In the genomic region with DNA sequence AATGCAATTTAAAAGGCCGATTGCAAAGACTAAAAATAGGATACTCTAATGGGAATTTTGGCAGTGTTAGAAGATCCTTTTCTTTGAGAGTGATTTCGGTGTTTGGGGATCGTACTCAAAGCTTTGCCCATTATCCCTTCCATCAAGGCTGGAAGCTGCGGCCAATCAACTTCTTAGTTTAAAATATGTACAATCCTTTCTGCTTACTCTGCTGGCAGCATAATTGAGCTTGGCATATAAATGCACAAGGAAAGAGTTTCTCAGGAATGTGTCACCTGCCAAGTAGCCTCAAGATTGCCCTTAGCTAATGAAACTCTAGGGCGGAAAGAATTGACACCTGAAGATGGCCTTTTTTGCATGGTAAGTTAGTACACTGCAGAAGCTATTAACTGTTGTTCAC, we compare ENCODE assay signal across 7 mouse cellular contexts. TPM values are rescaled to one million over a fixed set of nuclear protein-coding genes. Genes with fewer than 3 reads are reported as not detected.
DNase-seq lines count a peak whose midpoint lies in the region; ATAC-seq and TF ChIP-seq lines count a peak whose summit lies in the region.

No protein-coding gene starts in this region.

- no peaks in the 10 kb centered on the region for H3K36me3 ChIP-seq in neural tube, embryonic 11.5 days (ENCODE audit: control insufficient read depth, insufficient read depth, low read length)
- no peaks in the 10 kb centered on the region for H3K36me3 ChIP-seq in forebrain, embryonic 11.5 days (ENCODE audit: control insufficient read depth, insufficient read depth, low read length)
- no peaks in the 10 kb centered on the region for H3K36me3 ChIP-seq in limb, embryonic 14.5 days (ENCODE audit: control insufficient read depth, insufficient read depth, low read length)
- no peaks in the 10 kb centered on the region for H3K36me3 ChIP-seq in stomach, embryonic 15.5 days

- peak overlapping the region; percentile 57 for H3K4me2 ChIP-seq in neural tube, embryonic 11.5 days (ENCODE audit: low read depth)
- H3K4me2 ChIP-seq in forebrain, embryonic 11.5 days (ENCODE audit: low read depth, low read length, severe bottlenecking) = peak overlapping the region; percentile 62
- H3K4me2 ChIP-seq in limb, embryonic 14.5 days (replicated peaks; ENCODE audit: low read depth, low read length, severe bottlenecking) = peak overlapping the region; percentile 59
- H3K4me2 ChIP-seq in stomach, embryonic 15.5 days = peak overlapping the region; percentile 55

- H3K27me3 ChIP-seq in neural tube, embryonic 11.5 days (ENCODE audit: control insufficient read depth, insufficient read depth, low read length) = no peaks in the 10 kb centered on the region
- H3K27me3 ChIP-seq in forebrain, embryonic 11.5 days (ENCODE audit: control insufficient read depth, insufficient read depth, low read length) = no peaks in the 10 kb centered on the region
- H3K27me3 ChIP-seq in limb, embryonic 14.5 days (ENCODE audit: control insufficient read depth, insufficient read depth, low read length) = no peaks in the 10 kb centered on the region
- no peaks in the 10 kb centered on the region for H3K27me3 ChIP-seq in stomach, embryonic 15.5 days (replicated peaks)

- WGBS in neural tube, embryonic 11.5 days = 20% methylated on average over 5 of the region's 5 CpGs
- 16% methylated on average over 5 of the region's 5 CpGs for WGBS in forebrain, embryonic 11.5 days
- 5% methylated on average over 5 of the region's 5 CpGs for WGBS in limb, embryonic 14.5 days
- WGBS in stomach, embryonic 15.5 days = 10% methylated on average over 5 of the region's 5 CpGs

- peak overlapping the region; percentile 37 for H3K9ac ChIP-seq in neural tube, embryonic 11.5 days (ENCODE audit: low read length)
- peak overlapping the region; percentile 72 for H3K9ac ChIP-seq in forebrain, embryonic 11.5 days (ENCODE audit: low read length)
- H3K9ac ChIP-seq in limb, embryonic 14.5 days (ENCODE audit: low read depth, low read length, severe bottlenecking) = peak overlapping the region; percentile 72
- peak overlapping the region; percentile 86; the same call in 1 of the 2 replicates for H3K9ac ChIP-seq in stomach, embryonic 15.5 days

- ATAC-seq in neural tube, embryonic 11.5 days (ENCODE audit: insufficient read depth, low FRiP score, low TSS enrichment) = no peak
- ATAC-seq in forebrain, embryonic 11.5 days (replicated peaks; ENCODE audit: low FRiP score) = no peak
- ATAC-seq in limb, embryonic 14.5 days (ENCODE audit: low FRiP score, low read depth) = no peak
- no peak for ATAC-seq in stomach, embryonic 15.5 days (ENCODE audit: insufficient read depth, low FRiP score, low read depth)

- peak overlapping the region; percentile 72 for H3K4me3 ChIP-seq in neural tube, embryonic 11.5 days (ENCODE audit: low read depth, low read length)
- H3K4me3 ChIP-seq in forebrain, embryonic 11.5 days (ENCODE audit: low read depth, low read length) = peak overlapping the region; percentile 73
- H3K4me3 ChIP-seq in limb, embryonic 14.5 days (replicated peaks; ENCODE audit: low read length) = peak overlapping the region; percentile 71
- H3K4me3 ChIP-seq in stomach, embryonic 15.5 days (replicated peaks) = peak overlapping the region; percentile 85

- no peaks in the 10 kb centered on the region for H3K9me3 ChIP-seq in neural tube, embryonic 11.5 days (ENCODE audit: control insufficient read depth, low read length)
- H3K9me3 ChIP-seq in forebrain, embryonic 11.5 days (ENCODE audit: control insufficient read depth, low read length) = no peaks in the 10 kb centered on the region
- H3K9me3 ChIP-seq in limb, embryonic 14.5 days (ENCODE audit: control insufficient read depth, low read length) = no peaks in the 10 kb centered on the region
- no peaks in the 10 kb centered on the region for H3K9me3 ChIP-seq in stomach, embryonic 15.5 days

- no peak for DNase-seq in neural tube, embryonic 11.5 days (ENCODE audit: low spot score)
- no peak for DNase-seq in neural tube, embryonic 10.5 days (ENCODE audit: extremely low spot score, low spot score)
- DNase-seq in forebrain, embryonic 11.5 days (ENCODE audit: low spot score) = no peak
- no peak for DNase-seq in limb, embryonic 14.5 days (ENCODE audit: low spot score)
- DNase-seq in right cerebral cortex, postnatal 4 days = no peak
- no peak for DNase-seq in right cerebral cortex, postnatal 10 days (ENCODE audit: low spot score in 2 of 2)

- no peak for TF ChIP-seq POLR2A in limb, embryonic 14.5 days (IDR thresholded peaks at IDR 0.05; ENCODE audit: borderline replicate concordance, extremely low read depth, insufficient read depth, insufficient read length)

- no peak overlapping the region for H3K27ac ChIP-seq in neural tube, embryonic 11.5 days (ENCODE audit: low read depth, low read length)
- no peak overlapping the region for H3K27ac ChIP-seq in forebrain, embryonic 11.5 days (ENCODE audit: low read depth, low read length)
- 0 out of 2 replicates have a peak overlapping the region, but pooled peaks have one; percentile 80 for H3K27ac ChIP-seq in limb, embryonic 14.5 days (replicated peaks; ENCODE audit: low read depth, low read length)
- H3K27ac ChIP-seq in stomach, embryonic 15.5 days = no peak overlapping the region

- H3K4me1 ChIP-seq in neural tube, embryonic 11.5 days (ENCODE audit: control insufficient read depth, insufficient read depth, low read length) = peaks cover 9% of the 10 kb centered on the region
- H3K4me1 ChIP-seq in forebrain, embryonic 11.5 days (replicated peaks; ENCODE audit: control insufficient read depth, insufficient read depth, low read length) = peaks cover 3% of the 10 kb centered on the region; the same call in 1 of the 2 replicates
- H3K4me1 ChIP-seq in limb, embryonic 14.5 days (ENCODE audit: control insufficient read depth, insufficient read depth, low read length) = peaks cover 11% of the 10 kb centered on the region
- peaks cover 20% of the 10 kb centered on the region for H3K4me1 ChIP-seq in stomach, embryonic 15.5 days

RNA-seq across cellular contexts. Expression of a gene that starts 1.0 kb away (rescaled TPM):
- polyA plus RNA-seq in neural tube, embryonic 11.5 days (2014; fragmentation: Nextera tagmentation; extraction: Ambion mirVana) = 31.7 and 33.5 TPM in 2 replicates
- polyA plus RNA-seq in forebrain, embryonic 11.5 days (2014; fragmentation: Nextera tagmentation; extraction: Ambion mirVana) = 23.5 and 23.6 TPM in 2 replicates
- polyA plus RNA-seq in limb, embryonic 14.5 days (2012; rRNA removed) = 18.2 and 19.3 TPM in 2 replicates
- 14.6 and 16.4 TPM in 2 replicates for polyA plus RNA-seq in limb, embryonic 14.5 days (2014; fragmentation: Nextera tagmentation; extraction: Ambion mirVana)
- 13.9 and 14.9 TPM in 2 replicates for polyA plus RNA-seq in stomach, embryonic 15.5 days (2015; fragmentation: Nextera tagmentation; extraction: Ambion mirVana)

RNA-seq across cellular contexts. Expression of a gene that starts 1.1 kb away (rescaled TPM):
- 27.9 and 29.7 TPM in 2 replicates for polyA plus RNA-seq in neural tube, embryonic 11.5 days (2014; fragmentation: Nextera tagmentation; extraction: Ambion mirVana)
- polyA plus RNA-seq in forebrain, embryonic 11.5 days (2014; fragmentation: Nextera tagmentation; extraction: Ambion mirVana) = 23.8 and 25.1 TPM in 2 replicates
- polyA plus RNA-seq in limb, embryonic 14.5 days (2012; rRNA removed) = 18.4 and 20.2 TPM in 2 replicates
- polyA plus RNA-seq in limb, embryonic 14.5 days (2014; fragmentation: Nextera tagmentation; extraction: Ambion mirVana) = 29.7 and 31.3 TPM in 2 replicates
- polyA plus RNA-seq in stomach, embryonic 15.5 days (2015; fragmentation: Nextera tagmentation; extraction: Ambion mirVana) = 26.8 and 30.1 TPM in 2 replicates

RNA-seq across cellular contexts. Expression of a gene that starts 29.3 kb away (rescaled TPM):
- polyA plus RNA-seq in neural tube, embryonic 11.5 days (2014; fragmentation: Nextera tagmentation; extraction: Ambion mirVana) = 18.7 and 19.7 TPM in 2 replicates
- polyA plus RNA-seq in forebrain, embryonic 11.5 days (2014; fragmentation: Nextera tagmentation; extraction: Ambion mirVana) = 14.1 and 16.1 TPM in 2 replicates
- polyA plus RNA-seq in limb, embryonic 14.5 days (2012; rRNA removed) = 9.6 and 9.8 TPM in 2 replicates
- 21.1 and 21.5 TPM in 2 replicates for polyA plus RNA-seq in limb, embryonic 14.5 days (2014; fragmentation: Nextera tagmentation; extraction: Ambion mirVana)
- polyA plus RNA-seq in stomach, embryonic 15.5 days (2015; fragmentation: Nextera tagmentation; extraction: Ambion mirVana) = 17.9 and 19.6 TPM in 2 replicates
